Mouse (Mus musculus) thymus, adult 2 months (tissue): ENCODE data around the gene Cyb5b.

ENCODE experiments used
- CTCF ChIP-seq: fragments of 200-500 bp; IDR thresholded peaks from 2 replicates; pipeline ENCODE4 v1.5.1; 2012; ENCODE audit warnings: mild to moderate bottlenecking, control low read depth, low read length, moderate library complexity, borderline replicate concordance; ENCODE audit not compliant: control insufficient read depth, poor library complexity, insufficient read depth; ENCODE audit errors: extremely low read depth
- POLR2A ChIP-seq: fragments of 200-500 bp; IDR thresholded peaks from 2 replicates; pipeline ENCODE4 v1.6.1; 2012; ENCODE audit warnings: mild to moderate bottlenecking, low read length, control low read depth, moderate library complexity; ENCODE audit not compliant: control insufficient read depth, poor library complexity, insufficient read depth; ENCODE audit errors: extremely low read depth

DNA sequence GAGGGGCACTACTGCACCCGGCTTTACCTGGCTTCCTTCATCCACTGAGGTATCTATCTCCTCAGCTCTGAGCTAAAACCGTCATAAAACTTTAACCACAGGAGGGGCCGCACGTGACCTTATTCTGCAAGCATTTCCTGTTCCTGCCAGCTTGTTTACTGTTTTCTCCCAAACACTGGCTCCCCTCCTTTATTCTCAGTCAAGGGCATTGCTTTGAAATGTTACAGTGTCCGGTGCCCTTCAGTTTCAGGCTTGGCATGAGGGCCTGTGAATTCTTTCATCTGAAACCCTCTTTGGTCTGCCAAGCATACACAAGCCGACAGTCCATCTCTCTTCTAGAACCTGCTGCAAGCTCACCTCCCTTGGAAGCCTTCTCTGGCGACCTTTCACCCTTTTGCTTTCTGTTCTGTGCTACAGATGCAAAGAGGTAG, 31.6 kb upstream of the Cyb5b start:
- TF ChIP-seq POLR2A = no peak
- TF ChIP-seq CTCF = no peak
